Mouse (Mus musculus) left cerebral cortex, postnatal 10 days (tissue): Measurements from ENCODE around the gene Lrrc9. TPM values are rescaled to one million over a fixed set of nuclear protein-coding genes. Genes with fewer than 3 reads are reported as not detected.

Source experiments
- DNase-seq, 2 experiments: peaks; one replicate each; pipeline ENCODE4 v3.0.0; 2021 to 2022; ENCODE audit warnings: low spot score in 2 of 2, mixed read lengths in 1 of 2; ENCODE audit errors: extremely low spot score in 1 of 2
- intact Hi-C: fragments of 180-260 bp; cut with DNase I; formaldehyde crosslinking; loops from one replicate; pipeline ENCODE4 v1.15.1; 2025
- total RNA-seq, 2 experiments: library from RNA; stranded (reverse); gene quantifications; 2 replicates each; pipeline ENCODE4 v1.2.3; 2021

Gene Lrrc9
- total RNA-seq, 2 experiments from 2014 or later, result 1.9 to 2.4 TPM

- intact Hi-C loops, result loop anchor here (10.0 kb wide), 1 partner anchor 509 kb away; no protein-coding TSS in a partner anchor
Observed at GRCm38 (mm10) chr12:72465826-72466501, 24.3 kb downstream of the Lrrc9 start.

GRCm38 (mm10) chr12:72467269-72467668 lies 25.6 kb downstream of the Lrrc9 start:
- intact Hi-C loops, result loop anchor here (10.0 kb wide), 1 partner anchor 508 kb away; no protein-coding TSS in a partner anchor
- DNase-seq, result no peak

More at GRCm38 (mm10) chr12:72465826-72466501, 24.3 kb downstream of the Lrrc9 start:
- DNase-seq, result no peak

GRCm38 (mm10) chr12:72467789-72468188 lies 26.1 kb downstream of the Lrrc9 start:
- intact Hi-C loops, result loop anchor here (10.0 kb wide), 1 partner anchor 507 kb away; no protein-coding TSS in a partner anchor
- DNase-seq, result no peak

GRCm38 (mm10) chr12:72476773-72477450 lies 35.2 kb downstream of the Lrrc9 start:
- intact Hi-C loops, result no loop called here
- no peak for DNase-seq

GRCm38 (mm10) chr12:72482226-72482625 lies 40.6 kb downstream of the Lrrc9 start:
- intact Hi-C loops, result no loop called here
- DNase-seq, result peak in 1 of 2 experiments; percentile 9

GRCm38 (mm10) chr12:72484872-72485271 lies 43.2 kb downstream of the Lrrc9 start:
- DNase-seq, result no peak

GRCm38 (mm10) chr12:72487498-72487897 lies 45.8 kb downstream of the Lrrc9 start:
- intact Hi-C loops, result no loop called here
- DNase-seq, result no peak

More at GRCm38 (mm10) chr12:72484872-72485271, 43.2 kb downstream of the Lrrc9 start:
- intact Hi-C loops, result no loop called here

GRCm38 (mm10) chr12:72489995-72490394 lies 48.3 kb downstream of the Lrrc9 start:
- DNase-seq, result no peak
- intact Hi-C loops, result no loop called here

- no peak for DNase-seq
- intact Hi-C loops, result no loop called here
Observed at GRCm38 (mm10) chr12:72491063-72491719, 49.5 kb downstream of the Lrrc9 start.

- intact Hi-C loops, result no loop called here
- DNase-seq, result no peak
Observed at GRCm38 (mm10) chr12:72496866-72497600, 55.4 kb downstream of the Lrrc9 start.

- DNase-seq, result no peak
- intact Hi-C loops, result loop anchor here (10.0 kb wide), 1 partner anchor 145 kb away; no protein-coding TSS in a partner anchor
Observed at GRCm38 (mm10) chr12:72509606-72510005, 67.9 kb downstream of the Lrrc9 start.

GRCm38 (mm10) chr12:72515446-72515845 lies 73.8 kb downstream of the Lrrc9 start:
- DNase-seq, result no peak
- intact Hi-C loops, result loop anchor here (10.0 kb wide), 1 partner anchor 139 kb away; no protein-coding TSS in a partner anchor

GRCm38 (mm10) chr12:72518114-72518728 lies 76.6 kb downstream of the Lrrc9 start:
- intact Hi-C loops, result loop anchor here (10.0 kb wide), 1 partner anchor 137 kb away; no protein-coding TSS in a partner anchor
- no peak for DNase-seq

- intact Hi-C loops, result loop anchor here (10.0 kb wide), 1 partner anchor 135 kb away; no protein-coding TSS in a partner anchor
- no peak for DNase-seq
Observed at GRCm38 (mm10) chr12:72519352-72519751, 77.7 kb downstream of the Lrrc9 start.

GRCm38 (mm10) chr12:72519855-72520254 lies 78.2 kb downstream of the Lrrc9 start:
- intact Hi-C loops, result loop anchor here (10.0 kb wide), 2 partner anchors 135 to 455 kb away; no protein-coding TSS in a partner anchor
- DNase-seq, result no peak

GRCm38 (mm10) chr12:72520645-72521044 lies 79.0 kb downstream of the Lrrc9 start:
- peak; percentile 31 to 59 for DNase-seq
- intact Hi-C loops, result loop anchor here (10.0 kb wide), 1 partner anchor 454 kb away; no protein-coding TSS in a partner anchor

GRCm38 (mm10) chr12:72525588-72525987 lies 83.9 kb downstream of the Lrrc9 start:
- intact Hi-C loops, result loop anchor here (10.0 kb wide), 1 partner anchor 449 kb away; no protein-coding TSS in a partner anchor
- no peak for DNase-seq

GRCm38 (mm10) chr12:72532303-72532702 lies 90.6 kb downstream of the Lrrc9 start:
- intact Hi-C loops, result no loop called here
- DNase-seq, result no peak
